Mouse (Mus musculus) heart, embryonic 14.5 days (tissue): ENCODE data around the gene Plekho2. TPM values are rescaled to one million over a fixed set of nuclear protein-coding genes. Genes with fewer than 3 reads are reported as not detected.
A peak's percentile ranks its signal among the peaks of the same experiment; 100 is the strongest.

Experiments
- ATAC-seq: fragments of 200-750 bp; cut with Nextera tagmentation; 2 replicates; pipeline ENCODE4 v1.8.0; 2017; ENCODE audit warnings: low read depth, moderate TSS enrichment; ENCODE audit not compliant: insufficient number of reproducible peaks, insufficient read depth, low FRiP score
- H3K27ac ChIP-seq, 2 experiments: fragments of 200-500 bp in 1 of 2; fragments of 300-500 bp in 1 of 2; sonication (generic) in 1 of 2; replicated peaks in 1 of 2; 2 replicates each; pipeline ENCODE4 v1.5.1; 2012 to 2014; ENCODE audit warnings: low read depth in 2 of 2, low read length in 2 of 2, control low read depth in 1 of 2, mild to moderate bottlenecking in 1 of 2, mixed read lengths in 1 of 2; ENCODE audit not compliant: control insufficient read depth in 1 of 2, insufficient read depth in 1 of 2
- H3K27me3 ChIP-seq: fragments of 300-500 bp; sonication (generic); 2 replicates; pipeline ENCODE4 v1.6.1; 2014; ENCODE audit warnings: mild to moderate bottlenecking, low read length, control low read depth; ENCODE audit not compliant: control insufficient read depth, insufficient read depth
- H3K36me3 ChIP-seq: fragments of 300-500 bp; sonication (generic); 2 replicates; pipeline ENCODE4 v1.6.1; 2014; ENCODE audit warnings: mild to moderate bottlenecking, control low read depth, low read length, mixed read lengths; ENCODE audit not compliant: control insufficient read depth, insufficient read depth
- H3K4me1 ChIP-seq, 2 experiments: fragments of 200-500 bp in 1 of 2; fragments of 300-500 bp in 1 of 2; sonication (generic) in 1 of 2; 2 replicates each; pipeline ENCODE4 v1.6.1; 2012 to 2014; ENCODE audit warnings: low read length in 2 of 2, control low read depth in 1 of 2, mixed read lengths in 1 of 2; ENCODE audit not compliant: control insufficient read depth in 2 of 2, insufficient read depth in 2 of 2
- H3K4me2 ChIP-seq: fragments of 300-500 bp; sonication (generic); 2 replicates; pipeline ENCODE4 v1.6.1; 2014; ENCODE audit warnings: mild to moderate bottlenecking, low read length
- H3K4me3 ChIP-seq, 2 experiments: fragments of 200-500 bp in 1 of 2; fragments of 300-500 bp in 1 of 2; sonication (generic) in 1 of 2; 2 replicates each; pipeline ENCODE4 v1.5.1; 2012 to 2014; ENCODE audit warnings: low read length in 2 of 2, mild to moderate bottlenecking in 2 of 2, control low read depth in 1 of 2, low read depth in 1 of 2, moderate library complexity in 1 of 2; ENCODE audit not compliant: control insufficient read depth in 1 of 2, insufficient read depth in 1 of 2
- H3K9ac ChIP-seq: fragments of 300-500 bp; sonication (generic); 2 replicates; pipeline ENCODE4 v1.6.1; 2014; ENCODE audit warnings: mild to moderate bottlenecking, low read length
- H3K9me3 ChIP-seq: fragments of 300-500 bp; sonication (generic); 2 replicates; pipeline ENCODE4 v1.6.1; 2016; ENCODE audit warnings: low read length, control low read depth; ENCODE audit not compliant: control insufficient read depth
- WGBS: fragments of 180-500 bp; shearing (Covaris S2); extraction: QIAGEN DNeasy Blood & Tissue Kit; methylation state at CpG from one replicate; pipeline ENCODE4 v1.1.7; 2014; 5-methylcytosine and 5-hydroxymethylcytosine counted together
- polyA plus RNA-seq: library from polyadenylated mRNA; unstranded; fragments of >200 nt; fragmentation: Nextera tagmentation; extraction: Ambion mirVana; gene quantifications from 2 replicates; pipeline ENCODE4 v1.2.1, GENCODE M21; 2014

The Plekho2 gene
- polyA plus RNA-seq, 1 experiment from 2014 or later: 8.8 TPM

DNA sequence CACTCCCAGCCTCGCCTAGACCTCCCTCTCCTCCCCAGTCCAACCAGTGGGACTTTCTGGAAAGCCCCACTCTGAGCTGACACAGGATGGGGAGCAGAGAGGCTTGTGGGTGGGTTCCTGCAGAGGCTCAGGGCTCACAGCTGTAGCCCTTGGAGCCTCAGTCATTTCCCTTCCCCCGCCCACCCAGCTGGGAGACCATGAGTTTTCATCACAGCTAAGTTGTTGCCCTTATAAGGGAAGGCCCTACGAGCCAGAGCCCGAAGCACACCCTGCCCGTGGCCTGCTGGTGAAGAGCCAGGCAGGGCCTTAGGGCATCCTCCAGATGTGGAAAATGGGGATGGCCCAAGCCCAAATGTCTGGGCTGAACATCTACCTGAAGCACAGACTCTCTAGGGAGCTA lies 28.8 kb downstream of the Plekho2 start:
- Histone ChIP-seq H3K27me3 (no peaks in the 10 kb centered on the region), H3K4me2 (no peak overlapping the region), H3K4me1 (peaks cover 38 to 52% of the 10 kb centered on the region in 2 experiments), H3K36me3 (peaks cover 22% of the 10 kb centered on the region), H3K9me3 (no peaks in the 10 kb centered on the region), H3K27ac (peak overlapping the region; percentile 82 to 94), H3K9ac (peak overlapping the region; percentile 54; the same call in 1 of the 2 replicates), H3K4me3 (no peak overlapping the region)
- 12% methylated on average over 5 of the region's 5 CpGs for WGBS
- peak; percentile 78 for ATAC-seq

- Histone ChIP-seq H3K9ac (peak overlapping the region; percentile 54; the same call in 1 of the 2 replicates), H3K36me3 (peaks cover 14% of the 10 kb centered on the region), H3K27me3 (no peaks in the 10 kb centered on the region), H3K9me3 (no peaks in the 10 kb centered on the region), H3K4me2 (no peak overlapping the region), H3K4me3 (no peak overlapping the region), H3K4me1 (peaks cover 42 to 60% of the 10 kb centered on the region in 2 experiments), H3K27ac (peak overlapping the region; percentile 82 to 94)
- WGBS: 20% methylated on average over 7 of the region's 7 CpGs
- ATAC-seq: no peak
These were observed 29.6 kb downstream of the Plekho2 start for GRCm38 (mm10) chr9:65550079-65550831.

DNA sequence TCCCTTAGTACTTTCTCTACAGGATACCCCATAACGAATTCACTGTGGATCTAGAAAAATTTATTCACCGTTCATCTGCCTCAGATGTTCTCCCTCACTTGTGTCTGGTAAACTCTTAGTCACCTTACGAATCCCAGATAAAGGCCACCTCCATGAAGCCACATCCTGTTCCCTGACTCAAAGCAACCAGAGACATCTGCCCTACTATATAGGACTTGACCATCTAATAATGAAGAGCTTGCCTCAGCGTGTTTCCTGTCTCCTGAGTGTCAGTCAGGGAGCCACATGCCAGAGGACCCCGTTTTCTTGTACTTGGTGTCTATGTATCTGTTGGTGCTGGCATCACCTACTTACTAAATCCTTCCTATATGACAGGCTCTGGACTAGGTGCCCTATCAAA lies 30.2 kb downstream of the Plekho2 start:
- H3K36me3 ChIP-seq: peaks cover 12% of the 10 kb centered on the region; the same call in 1 of the 2 replicates
- no peak overlapping the region for H3K4me2 ChIP-seq
- ATAC-seq: no peak
- no peak overlapping the region for H3K9ac ChIP-seq
- H3K27ac ChIP-seq: peak overlapping the region in 1 of 2 experiments; percentile 82; a peak in 1 of 4 replicates
- H3K4me1 ChIP-seq: peaks cover 36 to 56% of the 10 kb centered on the region in 2 experiments
- 78% methylated on average over 5 of the region's 5 CpGs for WGBS
- no peaks in the 10 kb centered on the region for H3K27me3 ChIP-seq
- no peaks in the 10 kb centered on the region for H3K9me3 ChIP-seq
- H3K4me3 ChIP-seq: no peak overlapping the region

GRCm38 (mm10) chr9:65549139-65549538 lies 30.7 kb downstream of the Plekho2 start:
- Histone ChIP-seq H3K4me1 (peaks cover 34 to 51% of the 10 kb centered on the region in 2 experiments), H3K4me3 (no peak overlapping the region), H3K4me2 (no peak overlapping the region), H3K27me3 (no peaks in the 10 kb centered on the region), H3K36me3 (peaks cover 7% of the 10 kb centered on the region; the same call in 1 of the 2 replicates), H3K9ac (no peak overlapping the region), H3K27ac (no peak overlapping the region), H3K9me3 (no peaks in the 10 kb centered on the region)
- 85% methylated on average over 3 of the region's 3 CpGs for WGBS
- ATAC-seq: no peak

- H3K4me2 ChIP-seq: no peak overlapping the region
- no peak overlapping the region for H3K27ac ChIP-seq
- H3K27me3 ChIP-seq: no peaks in the 10 kb centered on the region
- no peak for ATAC-seq
- H3K4me3 ChIP-seq: no peak overlapping the region
- peaks cover 6% of the 10 kb centered on the region; the same call in 1 of the 2 replicates for H3K36me3 ChIP-seq
- peaks cover 34 to 52% of the 10 kb centered on the region in 2 experiments for H3K4me1 ChIP-seq
- H3K9ac ChIP-seq: no peak overlapping the region
- WGBS: 75% methylated on average over 8 of the region's 8 CpGs
- H3K9me3 ChIP-seq: no peaks in the 10 kb centered on the region
These were observed 31.5 kb downstream of the Plekho2 start for GRCm38 (mm10) chr9:65548311-65548710.

DNA sequence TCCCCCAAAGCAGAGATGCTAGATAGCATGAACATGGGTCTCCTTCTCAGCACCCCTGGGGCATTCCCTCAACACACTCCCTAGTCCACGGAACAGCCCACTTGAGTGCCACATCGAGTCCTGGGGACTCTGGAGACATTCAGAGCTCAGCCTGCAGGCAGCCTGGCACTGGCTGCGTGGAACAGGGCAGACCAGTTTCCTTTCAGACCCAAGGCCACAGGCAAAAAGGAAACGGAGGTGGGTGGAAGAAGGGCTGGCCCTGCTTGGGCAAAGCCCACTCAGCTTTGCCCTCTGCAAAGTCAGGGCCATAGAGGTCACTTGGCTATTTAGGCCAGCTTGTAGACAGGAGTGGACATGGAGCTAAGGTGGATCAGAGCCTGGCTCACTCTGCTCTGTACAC lies 32.0 kb downstream of the Plekho2 start:
- Histone ChIP-seq H3K4me1 (peaks cover 34 to 55% of the 10 kb centered on the region in 2 experiments), H3K4me2 (no peak overlapping the region), H3K9me3 (no peaks in the 10 kb centered on the region), H3K9ac (no peak overlapping the region), H3K36me3 (peaks cover 6% of the 10 kb centered on the region; the same call in 1 of the 2 replicates), H3K4me3 (no peak overlapping the region), H3K27ac (no peak overlapping the region), H3K27me3 (no peaks in the 10 kb centered on the region)
- ATAC-seq: no peak
- 61% methylated on average over 4 of the region's 4 CpGs for WGBS

GRCm38 (mm10) chr9:65547111-65547510 lies 32.7 kb downstream of the Plekho2 start:
- Histone ChIP-seq H3K4me3 (no peak overlapping the region), H3K9ac (no peak overlapping the region), H3K27me3 (no peaks in the 10 kb centered on the region), H3K4me1 (peaks cover 34 to 59% of the 10 kb centered on the region in 2 experiments), H3K9me3 (no peaks in the 10 kb centered on the region), H3K27ac (peak overlapping the region in 1 of 2 experiments; percentile 45; a peak in 2 of 4 replicates), H3K36me3 (peaks cover 3% of the 10 kb centered on the region; the same call in 1 of the 2 replicates), H3K4me2 (no peak overlapping the region)
- 67% methylated on average over 5 of the region's 5 CpGs for WGBS
- no peak for ATAC-seq
